Mouse (Mus musculus) ES-E14 (cell line): ENCODE results near the gene Snapin.

ENCODE experiments used
- HCFC1 ChIP-seq: IDR thresholded peaks from 2 replicates; pipeline ENCODE4 v1.6.1; 2012; ENCODE audit warnings: low read length, inconsistent platforms, borderline replicate concordance; ENCODE audit not compliant: insufficient read depth
- MAFK ChIP-seq: IDR thresholded peaks from 2 replicates; pipeline ENCODE4 v1.6.1; 2014; ENCODE audit warnings: mild to moderate bottlenecking, low read depth, low read length, inconsistent platforms; ENCODE audit not compliant: insufficient read depth
- ZNF384 ChIP-seq: IDR thresholded peaks from 2 replicates; pipeline ENCODE4 v1.6.1; 2012; ENCODE audit warnings: low read depth, low read length, inconsistent platforms

GRCm38 (mm10) chr3:90537141-90537904 lies 46.5 kb upstream of the Snapin start, which contains the start of gene S100a16:
- no peak for TF ChIP-seq MAFK
- TF ChIP-seq ZNF384, result no peak
- no peak for TF ChIP-seq HCFC1
